Mouse (Mus musculus) lung, postnatal 25 days (tissue): ENCODE results near the gene Cfap77.
"Not testable (repeated sequence)": the region's sequence is repeated elsewhere in the genome, so short reads cannot be mapped to it uniquely, and the experiment has no call there.

ENCODE experiments used
- DNase-seq: peaks from one replicate; pipeline ENCODE4 v3.0.0; 2022; ENCODE audit warnings: low spot score

The Cfap77 gene

DNA sequence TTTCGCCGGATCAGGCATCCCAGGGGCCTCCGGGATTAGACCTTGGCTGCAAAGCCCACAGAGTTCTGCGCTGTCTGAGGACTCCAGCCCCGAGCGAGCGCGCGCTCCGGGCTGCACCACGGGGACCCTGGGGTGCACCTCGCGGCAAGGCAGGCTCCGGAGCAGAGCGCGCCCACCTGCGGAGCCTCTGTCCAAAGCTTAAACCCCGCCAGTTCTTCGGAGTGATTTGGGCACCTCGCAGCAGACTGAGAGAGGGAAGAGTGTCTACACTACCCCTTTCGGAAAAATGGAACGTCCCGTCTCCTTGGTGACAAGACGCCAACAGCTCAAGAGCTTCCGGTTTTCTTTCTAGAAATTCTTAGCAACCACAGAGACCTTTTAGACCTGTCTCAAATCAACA is at the start of gene Cfap77:
Gene Cfap77, minus strand, starts transcription at position 76 of the 400 bp plus-strand sequence.
- peak; percentile 69 for DNase-seq

DNA sequence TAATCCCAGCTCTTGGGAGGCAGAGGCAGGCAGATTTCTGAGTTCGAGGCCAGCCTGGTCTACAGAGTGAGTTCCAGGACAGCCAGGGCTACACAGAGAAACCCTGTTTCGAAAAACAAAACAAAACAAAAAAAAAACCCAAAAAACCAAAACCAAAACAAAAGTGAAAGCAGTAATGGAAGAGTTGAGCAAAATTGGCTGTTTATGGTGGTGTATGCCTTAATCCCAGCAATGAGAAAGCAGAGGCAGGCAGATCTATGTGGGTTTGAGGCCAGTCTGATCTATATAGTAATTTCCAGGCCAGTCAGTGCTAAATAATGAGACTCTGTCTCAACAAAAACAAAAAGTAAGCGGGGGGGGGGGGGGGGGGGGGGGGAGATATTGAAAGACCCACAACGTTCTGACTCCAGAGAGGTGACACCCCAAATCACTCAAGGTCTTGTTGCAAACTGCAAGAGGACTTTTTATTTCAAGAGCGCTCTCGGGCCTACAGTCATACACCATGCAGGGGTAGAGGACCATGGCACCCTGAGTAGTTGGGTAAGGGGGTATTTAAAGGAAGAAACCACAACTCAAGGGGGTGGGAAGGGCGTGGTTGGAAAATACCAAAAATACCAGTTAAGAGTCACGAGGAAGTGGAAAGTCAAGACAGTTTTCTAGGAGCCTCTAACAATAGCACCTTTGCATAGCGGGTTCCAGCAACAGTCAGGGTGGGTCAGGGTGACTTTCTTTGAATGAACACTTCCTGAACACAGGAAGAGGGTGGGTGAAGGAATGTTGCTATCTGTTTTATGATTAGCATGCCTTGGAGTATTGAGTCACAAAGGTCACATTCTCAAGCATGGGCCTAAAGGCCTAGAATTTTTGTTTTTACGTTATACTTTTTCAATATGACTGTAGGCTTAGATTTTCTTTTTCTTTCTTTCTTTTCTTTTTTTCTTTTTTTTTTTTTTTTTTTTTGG is 47.8 kb upstream of the Cfap77 start:
- not testable (repeated sequence) for DNase-seq

DNA sequence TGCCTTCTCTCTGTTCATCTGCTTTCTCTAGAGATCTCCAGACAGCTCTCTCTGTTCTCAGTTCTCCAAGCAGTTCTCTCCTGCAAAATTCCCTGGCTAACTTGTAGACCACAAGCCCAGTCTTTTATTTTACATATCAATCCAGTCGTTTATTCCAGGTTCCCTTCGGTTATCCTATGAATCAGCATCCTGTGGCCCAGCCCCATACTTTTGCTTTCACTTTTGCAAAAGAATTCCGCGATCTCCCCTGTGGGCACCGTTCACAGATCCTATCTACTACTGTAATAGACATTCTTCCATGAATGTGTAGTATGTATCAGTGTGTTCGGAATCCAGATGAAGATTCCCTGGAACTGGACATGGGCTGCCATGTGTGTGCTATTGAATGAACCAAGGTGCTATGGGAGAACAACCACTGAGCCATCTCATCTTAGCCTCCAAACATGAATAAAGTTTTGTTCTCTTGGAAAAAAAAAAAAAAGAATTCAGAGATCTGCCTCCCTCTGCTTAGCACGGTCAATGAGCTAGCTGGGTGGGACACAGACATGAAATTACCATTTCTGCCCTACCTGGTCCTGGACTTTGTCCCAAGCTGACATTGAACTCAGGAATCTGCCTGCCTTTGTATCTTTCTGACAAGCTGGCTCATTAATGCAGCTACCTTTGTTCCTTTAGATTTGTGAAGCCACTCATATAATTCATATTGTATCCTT is 46.1 kb upstream of the Cfap77 start:
- peak; percentile 16 for DNase-seq

DNA sequence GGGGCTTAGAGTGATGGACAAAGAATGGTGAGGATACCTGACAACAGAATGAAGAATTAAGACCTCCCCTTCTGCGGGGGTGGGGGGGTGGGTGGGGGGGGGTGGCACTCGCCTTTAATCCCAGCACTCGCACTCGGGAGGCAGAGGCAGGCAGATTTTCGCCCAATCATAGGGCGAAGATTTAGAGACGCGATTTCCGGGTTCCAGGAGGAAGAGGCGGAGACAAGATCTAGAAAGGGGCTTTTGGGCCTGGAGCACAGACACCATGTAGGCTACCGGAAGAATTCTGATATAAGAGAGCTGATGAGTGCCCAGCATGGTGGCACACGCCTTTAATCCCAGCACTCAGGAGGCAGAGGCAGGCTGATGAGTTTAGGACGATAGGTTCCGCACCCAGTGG is 44.8 kb upstream of the Cfap77 start:
- DNase-seq = no peak

DNA sequence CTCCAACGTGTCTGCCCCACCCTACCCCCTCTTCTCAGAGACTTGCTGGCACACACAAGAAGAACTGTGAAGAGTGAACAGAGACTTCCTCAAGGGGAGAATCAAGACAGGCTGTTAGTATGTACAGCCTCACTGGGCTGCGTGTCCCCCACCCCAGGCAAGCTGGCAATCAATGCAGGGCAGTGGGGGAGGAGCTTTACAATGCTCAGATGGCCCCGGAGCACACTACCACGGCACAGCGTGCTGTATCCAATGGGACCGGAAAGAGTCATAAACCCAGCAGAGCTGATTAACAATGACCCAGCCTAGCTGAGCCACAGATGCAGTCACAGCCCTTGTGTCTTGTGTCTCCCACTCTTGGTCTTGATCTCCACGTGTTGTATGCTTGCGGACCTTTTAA is 43.9 kb upstream of the Cfap77 start:
- no peak for DNase-seq

DNA sequence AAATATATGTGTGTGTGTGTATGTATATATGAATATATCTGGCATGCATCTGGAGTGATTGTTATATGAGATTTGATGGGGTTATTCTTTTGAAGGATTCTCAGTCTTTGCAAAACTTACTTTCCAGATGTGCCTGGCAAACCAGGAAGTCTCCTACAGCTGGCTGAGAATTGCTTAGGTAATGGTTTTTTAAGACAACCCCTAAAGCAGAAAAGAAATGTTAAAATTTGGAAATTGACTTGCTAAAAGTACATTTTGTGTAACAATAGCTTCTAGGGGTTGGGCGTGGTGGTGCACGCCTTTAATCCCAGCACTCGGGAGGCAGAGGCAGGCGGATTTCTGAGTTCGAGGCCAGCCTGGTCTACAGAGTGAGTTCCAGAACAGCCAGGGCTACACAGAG is 43.1 kb upstream of the Cfap77 start:
- not testable (repeated sequence) for DNase-seq

DNA sequence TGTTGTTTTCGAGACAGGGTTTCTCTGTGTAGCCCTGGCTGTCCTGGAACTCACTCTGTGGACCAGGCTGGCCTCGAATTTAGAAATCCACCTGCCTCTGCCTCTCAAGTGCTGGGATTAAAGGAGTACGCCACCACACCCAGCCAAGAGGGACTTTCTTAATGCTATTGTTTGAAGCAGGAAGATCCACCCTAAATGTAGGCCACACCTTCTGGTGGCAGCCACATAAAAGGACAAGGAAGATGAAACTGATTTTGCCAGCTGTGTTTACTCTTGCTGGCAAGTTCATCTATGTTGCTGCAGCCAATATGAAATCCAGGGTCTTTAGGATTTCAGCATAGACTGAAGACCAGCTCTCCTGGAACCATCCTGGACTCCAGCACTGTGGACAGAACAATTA is 42.6 kb upstream of the Cfap77 start:
- DNase-seq = peak; percentile 8

DNA sequence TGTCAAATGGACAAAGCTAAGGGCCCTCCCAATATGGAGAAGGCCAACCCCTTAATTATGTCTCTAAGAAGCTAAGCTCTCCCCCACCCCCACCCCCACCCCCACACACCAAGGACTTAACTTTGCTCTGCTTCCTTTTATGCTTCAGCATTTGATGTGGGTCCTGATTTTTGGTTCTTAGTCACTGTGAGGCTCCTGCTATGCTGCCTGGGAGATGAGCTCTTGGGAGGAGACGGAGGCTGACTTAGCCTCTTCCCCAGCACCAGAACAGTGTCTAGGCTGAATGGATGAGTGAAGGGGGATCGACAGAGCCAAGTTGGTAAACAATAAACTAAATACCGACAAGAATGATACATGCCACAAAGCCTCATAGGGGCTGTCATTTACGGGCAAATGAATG is 41.9 kb upstream of the Cfap77 start:
- no peak for DNase-seq

DNA sequence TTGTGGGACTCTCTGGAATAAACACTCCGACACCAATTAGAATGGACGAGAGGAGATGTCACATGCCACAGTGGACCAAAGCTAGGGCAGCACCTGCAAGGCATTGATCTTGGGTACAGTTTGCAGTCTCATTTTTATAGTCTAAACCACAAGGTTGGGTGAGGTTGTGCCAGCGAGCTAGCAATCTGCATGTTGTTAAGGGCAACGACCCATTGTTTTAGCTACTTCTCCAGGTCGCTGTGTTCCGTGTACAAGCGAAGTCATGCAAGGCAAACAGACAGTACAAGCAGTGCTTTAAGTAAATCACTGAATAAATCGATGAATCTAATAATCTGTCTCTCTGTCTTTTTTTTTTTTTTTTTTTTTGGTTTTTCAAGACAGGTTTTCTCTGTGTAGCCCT is 40.8 kb upstream of the Cfap77 start:
- peak; percentile 17 for DNase-seq

DNA sequence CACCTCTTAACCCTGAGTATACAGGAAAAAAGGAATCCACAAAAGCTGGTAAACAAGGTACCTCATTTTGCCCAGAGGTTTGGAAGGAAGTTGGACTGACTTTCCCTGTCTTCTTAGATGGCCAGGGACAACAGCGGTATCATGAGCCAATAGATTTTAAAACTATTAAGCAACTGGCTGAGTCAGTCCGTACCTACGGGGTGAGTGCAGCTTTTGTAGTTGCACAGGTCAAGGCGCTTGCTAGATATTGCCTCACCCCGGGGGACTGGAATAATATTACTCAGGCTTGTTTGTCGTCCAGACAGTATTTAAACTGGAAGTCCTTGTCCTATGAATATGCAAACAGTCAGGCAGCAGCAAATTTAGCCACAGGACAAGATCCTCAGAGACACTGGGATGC is 34.4 kb upstream of the Cfap77 start:
- DNase-seq = not testable (repeated sequence)

DNA sequence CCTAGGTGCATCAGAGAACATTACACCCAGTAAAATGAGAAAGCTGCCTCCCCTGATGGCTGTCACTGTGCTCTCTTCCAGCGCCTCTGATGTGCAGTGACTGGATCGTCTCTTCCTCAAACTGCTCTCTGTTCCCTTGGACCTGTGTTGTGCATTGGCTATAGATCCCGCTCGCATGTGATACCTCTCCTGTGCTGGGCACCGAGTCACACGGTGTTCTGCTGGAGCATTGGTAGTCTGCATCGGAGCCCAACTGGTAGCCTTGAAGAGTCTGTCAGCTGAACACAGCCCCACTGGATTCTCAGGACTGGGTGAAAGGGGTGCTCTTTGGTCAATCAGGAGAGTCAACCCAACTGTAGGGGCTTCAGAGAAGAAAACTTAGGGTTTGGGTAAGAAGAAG is 31.2 kb upstream of the Cfap77 start:
- DNase-seq = no peak

DNA sequence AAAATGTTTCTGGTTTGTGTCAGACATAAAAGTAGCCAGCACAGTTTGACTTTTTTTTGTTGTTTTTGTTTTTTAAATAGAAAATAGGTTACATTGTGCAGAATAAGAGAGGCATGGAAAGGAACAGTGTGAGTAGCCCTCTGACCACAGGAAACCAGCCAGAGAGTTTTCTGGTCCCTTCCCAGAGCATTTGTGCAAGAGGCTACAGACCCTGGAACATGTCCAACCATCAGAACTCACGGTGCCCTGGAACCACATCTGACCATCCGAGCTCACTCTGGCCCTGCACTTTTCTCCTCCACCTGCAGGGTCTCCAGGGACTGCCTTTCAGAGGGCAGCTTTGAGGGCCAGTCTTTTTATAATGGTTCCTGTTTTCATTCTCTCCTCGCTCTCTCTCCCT is 27.1 kb upstream of the Cfap77 start:
- DNase-seq = no peak

DNA sequence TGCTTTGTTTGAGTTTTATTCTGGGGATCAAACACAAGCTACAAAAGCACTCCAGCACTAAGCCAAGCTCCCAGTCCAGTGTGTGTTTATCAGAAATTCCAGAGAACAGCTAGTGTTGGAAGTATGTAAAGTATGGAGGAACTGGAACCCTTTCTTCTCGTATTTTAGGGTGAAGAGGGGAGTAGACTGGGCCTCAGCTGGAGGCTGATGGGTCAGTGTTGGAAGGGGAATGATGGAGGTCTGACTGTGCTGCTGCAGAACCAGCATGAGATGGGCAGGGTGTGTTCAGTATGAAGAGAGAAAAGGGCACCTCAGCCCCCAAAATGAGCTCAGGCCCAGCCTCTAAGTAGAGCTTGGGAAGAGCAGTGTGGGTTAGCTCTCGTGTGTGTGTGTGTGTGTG is 21.4 kb upstream of the Cfap77 start:
- no peak for DNase-seq

DNA sequence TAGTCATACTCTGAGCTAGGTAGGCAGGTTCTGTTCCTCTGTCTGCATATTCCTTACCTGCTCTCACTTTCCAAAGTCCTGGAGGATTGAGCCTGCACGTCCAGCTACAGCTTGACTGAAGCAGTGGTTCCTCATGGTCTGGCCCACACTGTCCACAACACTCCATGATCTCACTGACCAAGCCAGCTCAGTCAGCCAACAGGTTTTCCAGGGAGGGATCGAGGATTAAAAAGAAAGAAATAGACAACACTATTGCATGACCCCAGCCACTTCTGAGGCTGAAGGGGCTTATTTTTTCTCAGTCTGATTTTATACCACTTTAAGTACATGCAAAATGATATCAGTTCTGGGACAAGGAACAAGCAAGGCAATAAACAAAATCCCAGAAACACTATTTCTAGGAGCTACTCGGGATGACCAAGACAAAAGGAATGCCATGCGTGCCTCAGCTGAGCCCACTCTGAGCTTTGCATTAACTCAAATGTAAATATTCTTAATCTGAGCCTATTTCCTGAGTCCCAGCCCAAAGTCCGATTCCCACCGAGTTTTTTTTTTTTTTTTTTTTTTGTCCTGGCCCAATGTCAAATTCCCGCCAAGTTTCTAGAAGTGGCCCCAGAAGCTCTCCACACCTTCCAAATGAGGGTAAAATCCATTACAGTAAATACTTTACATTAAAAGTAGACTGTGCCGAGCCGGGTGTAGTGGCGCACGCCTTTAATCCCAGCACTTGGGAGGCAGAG is 20.6 kb upstream of the Cfap77 start:
- DNase-seq = no peak

DNA sequence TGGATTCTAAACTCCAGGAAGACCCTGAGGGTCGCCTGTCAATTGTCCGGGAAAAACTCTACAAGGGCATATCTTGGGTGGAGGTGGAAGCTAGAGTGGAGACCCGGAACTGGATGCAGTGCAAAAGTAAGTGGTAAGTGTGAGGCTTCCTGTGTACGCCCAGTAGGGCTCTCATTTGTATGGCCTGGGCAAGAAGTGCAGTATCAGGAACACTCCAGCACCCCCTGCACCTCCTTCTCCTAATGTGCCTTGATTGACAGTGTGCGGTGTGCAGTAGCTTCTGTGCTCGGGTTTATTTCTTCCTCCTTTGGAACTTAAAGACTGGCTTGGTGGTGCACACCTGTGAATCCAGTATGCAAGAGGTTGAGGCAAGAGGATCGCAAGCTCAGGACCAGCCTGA is 19.8 kb upstream of the Cfap77 start:
- no peak for DNase-seq

DNA sequence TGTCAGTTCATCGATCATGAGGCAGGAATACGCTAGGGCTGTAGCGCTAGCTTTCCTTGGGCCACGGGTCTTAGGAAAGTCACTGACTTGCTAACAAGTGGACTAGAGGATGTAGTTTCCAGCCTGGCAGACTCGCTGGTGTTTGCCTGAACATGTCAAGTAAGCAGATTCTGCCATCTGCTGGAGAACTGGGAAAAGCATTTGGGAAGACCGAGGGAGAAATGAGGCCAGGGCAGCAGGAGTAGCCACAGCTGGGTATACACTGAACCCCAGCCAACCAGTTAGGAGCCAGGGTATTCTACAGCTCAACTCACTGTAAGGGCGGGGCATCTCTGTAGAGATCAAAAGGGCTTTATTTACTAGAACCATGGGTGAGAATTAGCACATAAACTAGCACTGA is 11.5 kb upstream of the Cfap77 start:
- no peak for DNase-seq

DNA sequence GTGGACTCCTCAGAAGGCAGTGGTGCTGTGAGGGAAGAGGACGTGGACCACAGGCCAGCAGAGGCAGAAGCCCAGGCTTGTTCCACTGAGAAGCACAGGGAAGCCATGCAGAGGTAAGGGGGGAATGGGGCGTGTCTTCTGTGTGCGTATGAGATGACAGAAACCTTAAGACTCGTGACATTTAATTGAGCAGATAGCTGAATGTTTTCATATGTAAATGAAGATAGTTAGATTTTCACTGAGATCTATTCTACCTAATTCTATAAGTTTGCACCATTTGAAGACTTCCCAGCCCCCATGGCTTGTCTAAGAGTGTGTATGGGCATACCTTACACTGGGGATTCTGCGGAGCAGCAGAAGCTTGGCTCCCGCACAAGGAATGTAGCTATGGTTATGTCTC is 10.9 kb upstream of the Cfap77 start:
- no peak for DNase-seq

DNA sequence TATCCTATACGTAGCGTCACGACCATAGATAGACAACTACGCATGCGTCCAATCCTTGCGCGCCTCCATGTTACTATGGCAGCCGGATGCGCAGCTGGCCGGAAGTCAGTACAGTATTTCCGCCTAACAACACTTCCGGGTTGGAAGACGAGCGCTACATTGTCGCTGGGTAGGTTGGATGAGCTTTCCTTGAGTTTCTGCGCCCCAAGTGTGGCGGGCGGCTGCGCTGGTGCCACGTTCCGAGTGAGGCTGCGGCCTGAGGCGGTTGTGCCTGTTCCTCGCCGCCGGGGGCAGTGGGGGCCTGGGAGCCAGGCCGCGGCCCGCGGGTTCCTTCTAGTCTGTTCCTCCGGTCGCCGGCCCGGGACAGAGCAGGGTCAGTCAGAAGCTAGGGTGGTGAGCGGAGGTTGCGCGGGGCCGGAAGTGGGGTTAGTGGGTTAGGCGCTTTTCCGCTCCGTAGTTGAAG is 5.3 kb upstream of the Cfap77 start, which contains the start of gene Ttf1:
Gene Ttf1, plus strand, starts transcription at position 128 of the 463 bp plus-strand sequence.
- DNase-seq = peak; percentile 93

DNA sequence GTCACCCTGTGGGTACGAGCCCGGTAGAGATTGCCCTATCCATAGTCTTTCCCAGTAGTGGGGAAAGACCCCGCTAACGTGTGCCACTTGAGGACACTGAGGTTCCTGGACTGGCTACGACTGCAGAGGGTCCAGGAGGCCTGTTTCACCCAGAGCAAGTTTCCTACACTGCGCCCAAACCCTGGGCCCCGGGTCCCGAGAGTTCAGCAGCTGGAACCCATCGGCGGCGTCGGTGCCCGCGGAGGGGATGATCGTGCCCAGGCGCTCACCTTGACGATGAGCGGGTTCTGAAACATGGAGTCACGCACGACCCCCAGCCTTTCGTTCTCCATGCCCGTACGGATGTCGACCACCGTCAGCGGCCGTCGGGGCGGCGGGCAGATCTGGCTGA is 326 bp downstream of the Cfap77 start:
- DNase-seq = no peak

DNA sequence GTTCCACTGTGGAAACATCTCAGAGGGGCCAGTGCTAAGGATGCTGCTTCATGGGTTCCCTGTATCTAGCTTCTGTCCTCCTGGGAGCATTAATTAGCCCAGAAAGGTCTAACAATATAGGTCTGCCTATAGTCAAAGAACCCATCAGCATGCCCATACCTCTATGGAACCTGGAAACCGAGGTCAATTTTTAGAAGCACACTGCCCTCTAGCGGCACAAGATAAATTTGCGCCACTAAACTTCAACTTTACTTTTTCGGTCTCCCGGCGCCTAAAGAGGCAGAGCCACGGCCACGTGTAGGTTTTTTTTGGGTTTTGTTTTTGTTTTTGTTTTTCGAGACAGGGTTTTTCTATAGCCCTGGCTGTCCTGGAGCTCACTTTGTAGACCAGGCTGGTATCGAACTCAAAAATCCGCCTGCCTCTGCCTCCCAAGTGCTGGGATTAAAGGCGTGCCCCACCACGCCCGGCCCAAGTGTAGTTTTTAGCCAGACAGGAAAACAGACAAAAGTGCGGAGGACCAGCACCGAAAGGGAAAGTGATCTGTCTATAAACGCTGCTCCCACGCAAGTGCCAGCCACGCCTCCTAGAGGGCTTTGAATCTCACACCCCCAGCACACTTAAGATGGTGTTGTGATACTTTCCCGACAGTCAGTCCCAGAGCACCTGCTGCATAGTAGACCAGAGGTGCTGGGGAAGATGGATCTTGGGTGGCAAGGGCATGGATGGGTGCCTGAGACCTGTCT is 893 bp downstream of the Cfap77 start:
- peak; percentile 56 for DNase-seq

DNA sequence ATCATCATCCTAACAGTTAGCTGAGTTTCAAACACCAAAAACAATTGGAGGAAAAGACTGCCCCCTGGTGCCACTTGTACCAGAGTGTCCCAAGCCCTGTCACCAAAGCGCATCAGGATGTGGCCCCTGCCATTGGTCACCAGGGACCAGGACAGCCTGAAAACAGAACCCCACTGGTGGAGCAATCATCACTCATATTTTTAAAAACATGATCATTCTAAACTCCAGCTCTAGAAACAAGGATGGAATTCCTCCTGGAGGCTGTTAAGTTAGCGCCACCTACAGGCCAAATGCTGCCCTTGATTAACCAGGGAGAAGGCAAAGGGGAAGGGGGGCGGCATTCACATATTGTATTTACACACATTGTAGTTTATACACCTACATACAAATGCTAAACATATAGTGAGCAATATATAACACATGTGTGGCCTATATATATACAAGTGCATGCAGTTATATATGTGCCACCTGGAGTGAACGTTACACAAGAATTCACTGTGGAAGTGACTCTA is 1.9 kb downstream of the Cfap77 start:
- DNase-seq = peak; percentile 66
